Mouse (Mus musculus) liver, adult 2 months (tissue): ENCODE data around the gene Prl7b1. TPM values are rescaled to one million over a fixed set of nuclear protein-coding genes. Genes with fewer than 3 reads are reported as not detected.

Experiments used
- DNase-seq: peaks from one replicate; pipeline ENCODE4 v3.0.0-alpha.2; 2011; ENCODE audit warnings: low read depth, low spot score; ENCODE audit errors: extremely low read depth
- H3K27ac ChIP-seq: fragments of 200-500 bp; replicated peaks from 2 replicates; pipeline ENCODE4 v1.5.1; 2012; ENCODE audit warnings: low read depth, mild to moderate bottlenecking, control low read depth, inconsistent platforms, low read length; ENCODE audit not compliant: insufficient read depth
- H3K27me3 ChIP-seq: fragments of 200-500 bp; 2 replicates; pipeline ENCODE4 v1.6.1; 2012; ENCODE audit warnings: mild to moderate bottlenecking, moderate library complexity, low read length, inconsistent platforms; ENCODE audit not compliant: control insufficient read depth, insufficient read depth
- H3K36me3 ChIP-seq: fragments of 200-500 bp; 2 replicates; pipeline ENCODE4 v1.6.1; 2012; ENCODE audit warnings: low read length, inconsistent platforms; ENCODE audit not compliant: control insufficient read depth, insufficient read depth
- H3K4me1 ChIP-seq: fragments of 200-500 bp; 2 replicates; pipeline ENCODE4 v1.6.1; 2011; ENCODE audit warnings: low read length; ENCODE audit not compliant: control insufficient read depth, insufficient read depth
- H3K4me3 ChIP-seq: fragments of 200-500 bp; 2 replicates; pipeline ENCODE4 v1.5.1; 2011; ENCODE audit warnings: low read depth, mild to moderate bottlenecking, control low read depth, low read length, moderate library complexity; ENCODE audit not compliant: insufficient read depth
- H3K79me2 ChIP-seq: fragments of 200-500 bp; 2 replicates; pipeline ENCODE4 v1.6.1; 2012; ENCODE audit warnings: inconsistent platforms, mild to moderate bottlenecking, low read length, moderate library complexity; ENCODE audit not compliant: control insufficient read depth, insufficient read depth
- H3K9ac ChIP-seq: fragments of 200-500 bp; 2 replicates; pipeline ENCODE4 v1.6.1; 2012; ENCODE audit warnings: low read depth, mild to moderate bottlenecking, control low read depth, inconsistent platforms, low read length
- CTCF ChIP-seq: fragments of 200-500 bp; IDR thresholded peaks from 2 replicates; pipeline ENCODE4 v1.5.1; 2011; ENCODE audit warnings: low read depth, low read length, control low read depth
- POLR2A ChIP-seq: fragments of 200-500 bp; IDR thresholded peaks from 2 replicates; pipeline ENCODE4 v1.6.1; 2011; ENCODE audit warnings: low read length, control low read depth; ENCODE audit not compliant: insufficient read depth; ENCODE audit errors: extremely low read depth
- WGBS: fragments of 180-500 bp; shearing (Covaris S2); methylation state at CpG from one replicate; pipeline ENCODE4 v1.1.7; 2018; 5-methylcytosine and 5-hydroxymethylcytosine counted together
- polyA plus RNA-seq: library from polyadenylated mRNA; depleted of rRNA; stranded (reverse); fragments of >200 nt; gene quantifications from 2 replicates; pipeline ENCODE4 v1.2.3, GENCODE M21; 2012; rRNA removed
- total RNA-seq: library from RNA; depleted of rRNA; stranded (reverse); fragments of >200 nt; gene quantifications from 2 replicates; pipeline ENCODE4 v1.2.3, GENCODE M21; 2014; rRNA removed

The Prl7b1 gene
- total RNA-seq (not detected in 2 replicates), polyA plus RNA-seq (not detected in 2 replicates)

DNA sequence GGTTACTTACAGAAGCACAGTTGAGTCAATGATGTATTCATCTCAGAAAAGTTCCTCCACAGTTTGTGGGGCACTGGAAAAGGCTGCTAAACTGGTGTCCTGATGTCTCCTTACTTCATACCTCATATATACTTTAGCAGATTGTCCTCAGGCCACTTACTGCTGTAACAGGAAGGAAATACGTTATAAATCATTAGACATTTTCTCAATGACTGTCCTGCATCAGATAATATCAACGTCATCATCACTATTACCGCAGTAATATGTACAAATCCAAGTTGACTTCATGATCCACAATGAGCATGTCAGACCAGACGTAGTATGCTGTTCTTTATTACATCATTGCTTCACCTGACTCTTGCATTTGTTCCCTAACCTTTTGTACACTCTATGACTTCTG, at the start of gene Prl7b1:
Gene Prl7b1 (minus strand): TSS at position 101 of the 400 bp plus-strand sequence.
- H3K27ac ChIP-seq: no peak within 1 kb of the TSS
- DNase-seq: no peak
- WGBS: 63% methylated on average over 4 of the region's 4 CpGs
- no peaks in the 10 kb centered on the region for H3K27me3 ChIP-seq
- no peak within 1 kb of the TSS for H3K4me3 ChIP-seq
- TF ChIP-seq CTCF: no peak
- H3K9ac ChIP-seq: no peak within 1 kb of the TSS
- H3K36me3 ChIP-seq: no peaks in the 10 kb centered on the region
- no peaks in the 10 kb centered on the region for H3K4me1 ChIP-seq
- no peaks in the 10 kb centered on the region for H3K79me2 ChIP-seq

GRCm38 (mm10) chr13:27642393-27642792, 32.0 kb upstream of the Prl7b1 start, which contains the start of gene Prl7a1:
Gene Prl7a1, minus strand, starts transcription at chr13:27642493.
- Histone ChIP-seq H3K4me3 (no peak within 1 kb of the TSS), H3K4me1 (no peaks in the 10 kb centered on the region), H3K9ac (no peak within 1 kb of the TSS), H3K27me3 (no peaks in the 10 kb centered on the region), H3K36me3 (no peaks in the 10 kb centered on the region), H3K79me2 (no peaks in the 10 kb centered on the region), H3K27ac (no peak within 1 kb of the TSS)
- TF ChIP-seq CTCF (no peak), POLR2A (no peak)
- 95% methylated on average over 3 of the region's 3 CpGs for WGBS
- no peak for DNase-seq

- TF ChIP-seq CTCF (no peak), POLR2A (no peak)
- Histone ChIP-seq H3K79me2 (no peaks in the 10 kb centered on the region), H3K9ac (no peak within 1 kb of the TSS), H3K4me3 (no peak within 1 kb of the TSS), H3K36me3 (no peaks in the 10 kb centered on the region), H3K27ac (no peak within 1 kb of the TSS), H3K27me3 (no peaks in the 10 kb centered on the region), H3K4me1 (no peaks in the 10 kb centered on the region)
- WGBS: 64% methylated on average over 2 of the region's 2 CpGs
- no peak for DNase-seq
These were observed 28.3 kb downstream of the Prl7b1 start, which contains the start of gene Prl8a1 for GRCm38 (mm10) chr13:27582071-27582470. Gene Prl8a1, minus strand, starts transcription at chr13:27582171.

DNA sequence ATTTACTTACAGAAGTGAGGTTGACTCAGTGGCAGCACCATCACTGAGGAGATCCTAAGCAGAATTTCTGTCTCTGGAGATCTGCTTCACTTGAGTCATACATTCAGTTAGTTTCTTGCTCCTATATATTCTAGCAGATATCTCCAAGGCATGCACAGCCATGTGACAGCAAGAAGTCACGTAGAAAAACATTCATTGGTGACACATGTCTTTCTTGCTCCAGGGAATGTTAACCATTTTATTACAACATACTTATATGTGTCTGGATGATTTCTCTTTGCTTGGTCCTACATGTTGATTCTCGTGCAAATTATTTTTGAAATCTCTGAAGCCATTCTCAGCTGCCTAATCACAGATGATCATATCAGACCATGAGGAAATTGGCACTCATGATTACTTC, 45.9 kb downstream of the Prl7b1 start, which contains the start of gene Prl8a9:
Gene Prl8a9 (minus strand): TSS at position 101 of the 400 bp plus-strand sequence.
- no peak for TF ChIP-seq CTCF
- no peak for TF ChIP-seq POLR2A

DNA sequence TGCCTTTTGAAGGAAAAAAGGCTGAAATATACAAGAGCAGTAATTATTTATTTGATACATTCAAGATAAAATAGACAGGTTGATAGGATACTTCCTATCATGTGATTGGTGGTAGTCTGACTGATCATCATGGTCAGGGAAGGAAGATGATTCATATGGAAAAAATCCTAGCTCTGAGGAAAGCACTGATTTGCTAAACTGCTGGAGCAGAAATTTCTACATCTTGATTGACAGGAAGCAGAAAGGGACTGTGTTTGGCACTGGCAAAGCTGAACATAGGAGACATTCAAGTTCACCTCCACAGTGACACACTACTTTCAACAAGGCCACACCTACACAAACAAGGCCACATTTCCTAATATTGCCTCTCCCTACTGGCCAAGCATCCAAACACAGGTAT, 57.0 kb downstream of the Prl7b1 start:
- Histone ChIP-seq H3K36me3 (no peaks in the 10 kb centered on the region), H3K9ac (no peak overlapping the region), H3K27ac (no peak overlapping the region), H3K27me3 (no peaks in the 10 kb centered on the region), H3K4me3 (no peak overlapping the region), H3K79me2 (no peaks in the 10 kb centered on the region), H3K4me1 (no peaks in the 10 kb centered on the region)
- DNase-seq: no peak
- TF ChIP-seq CTCF (no peak), POLR2A (no peak)

More for the DNA sequence above, 45.9 kb downstream of the Prl7b1 start, which contains the start of gene Prl8a9:
- no peaks in the 10 kb centered on the region for H3K4me1 ChIP-seq
- no peak for DNase-seq
- 71% methylated on average over 2 of the region's 2 CpGs for WGBS
- no peaks in the 10 kb centered on the region for H3K27me3 ChIP-seq
- H3K79me2 ChIP-seq: no peaks in the 10 kb centered on the region
- H3K27ac ChIP-seq: no peak within 1 kb of the TSS
- H3K9ac ChIP-seq: no peak within 1 kb of the TSS
- no peaks in the 10 kb centered on the region for H3K36me3 ChIP-seq
- no peak within 1 kb of the TSS for H3K4me3 ChIP-seq

Other genes with a start within 250 kb of the Prl7b1 start
- not detected in 2 replicates for gene Prl2b1, start 219.7 kb downstream of the Prl7b1 start, total RNA-seq
- not detected in 2 replicates for gene Prl2b1, start 219.7 kb downstream of the Prl7b1 start, polyA plus RNA-seq
- not detected in 2 replicates for gene Prl8a6, start 171.9 kb downstream of the Prl7b1 start, total RNA-seq
- gene Prl8a6, start 171.9 kb downstream of the Prl7b1 start, polyA plus RNA-seq: not detected in 2 replicates
- not detected in 2 replicates for gene Prl8a8, start 97.4 kb downstream of the Prl7b1 start, total RNA-seq
- gene Prl8a8, start 97.4 kb downstream of the Prl7b1 start, polyA plus RNA-seq: not detected in 2 replicates
- gene Prl8a9, start 46.0 kb downstream of the Prl7b1 start, total RNA-seq: not detected in 2 replicates
- gene Prl8a9, start 46.0 kb downstream of the Prl7b1 start, polyA plus RNA-seq: not detected in 2 replicates
- gene Prl8a1, start 28.4 kb downstream of the Prl7b1 start, total RNA-seq: not detected in 2 replicates
- not detected in 2 replicates for gene Prl8a1, start 28.4 kb downstream of the Prl7b1 start, polyA plus RNA-seq
- gene Prl7a1, start 31.9 kb upstream of the Prl7b1 start, total RNA-seq: not detected in 2 replicates
- not detected in 2 replicates for gene Prl7a1, start 31.9 kb upstream of the Prl7b1 start, polyA plus RNA-seq
- gene Prl7a2, start 57.5 kb upstream of the Prl7b1 start, total RNA-seq: not detected in 2 replicates
- gene Prl7a2, start 57.5 kb upstream of the Prl7b1 start, polyA plus RNA-seq: not detected in 2 replicates
- not detected in 2 replicates for gene Prl7d1, start 106.2 kb upstream of the Prl7b1 start, total RNA-seq
- not detected in 2 replicates for gene Prl7d1, start 106.2 kb upstream of the Prl7b1 start, polyA plus RNA-seq
- gene Prl7c1, start 170.2 kb upstream of the Prl7b1 start, total RNA-seq: not detected in 2 replicates
- not detected in 2 replicates for gene Prl7c1, start 170.2 kb upstream of the Prl7b1 start, polyA plus RNA-seq
- gene Prl2a1, start 191.1 kb upstream of the Prl7b1 start, total RNA-seq: not detected in 2 replicates
- not detected in 2 replicates for gene Prl2a1, start 191.1 kb upstream of the Prl7b1 start, polyA plus RNA-seq
- not detected in 2 replicates for gene Prl2c1, start 238.8 kb upstream of the Prl7b1 start, total RNA-seq
- gene Prl2c1, start 238.8 kb upstream of the Prl7b1 start, polyA plus RNA-seq: not detected in 2 replicates